Mouse (Mus musculus): ENCODE measurements around the gene Nifk. TPM values are rescaled to one million over a fixed set of nuclear protein-coding genes. Genes with fewer than 3 reads are reported as not detected.

Nifk gene
- 32.3 and 37.3 TPM in 2 replicates for polyA plus RNA-seq (2015; fragmentation: Nextera tagmentation; extraction: Ambion mirVana)

DNA sequence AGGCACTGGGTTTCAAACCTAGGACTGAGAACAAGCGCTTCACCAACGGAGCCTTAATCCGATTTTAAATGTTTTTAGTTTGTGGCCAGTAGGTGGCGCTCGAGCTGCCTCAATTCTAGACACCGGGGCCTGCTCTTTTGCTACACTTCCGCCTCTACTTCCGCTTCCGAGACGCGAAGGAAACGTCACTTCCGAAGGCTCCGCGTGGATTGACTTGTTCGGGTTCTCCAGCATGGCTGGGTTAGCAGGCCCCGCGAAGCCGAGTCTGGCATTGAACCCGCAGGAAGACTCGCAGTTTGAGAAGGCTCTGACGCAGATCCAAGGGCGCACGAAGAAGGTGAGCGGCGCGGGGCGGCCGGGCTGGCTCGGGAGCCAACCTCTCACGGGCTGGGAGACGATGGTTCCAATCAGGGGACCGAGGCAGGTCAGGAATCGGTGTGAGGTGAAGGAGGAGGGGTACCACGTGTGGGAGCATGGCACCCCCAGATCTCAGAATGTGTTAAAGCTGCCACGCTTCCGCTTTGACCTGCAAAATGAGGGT is at the start of gene Nifk:
Gene Nifk (plus strand): TSS at position 179 of the 541 bp plus-strand sequence.

DNA sequence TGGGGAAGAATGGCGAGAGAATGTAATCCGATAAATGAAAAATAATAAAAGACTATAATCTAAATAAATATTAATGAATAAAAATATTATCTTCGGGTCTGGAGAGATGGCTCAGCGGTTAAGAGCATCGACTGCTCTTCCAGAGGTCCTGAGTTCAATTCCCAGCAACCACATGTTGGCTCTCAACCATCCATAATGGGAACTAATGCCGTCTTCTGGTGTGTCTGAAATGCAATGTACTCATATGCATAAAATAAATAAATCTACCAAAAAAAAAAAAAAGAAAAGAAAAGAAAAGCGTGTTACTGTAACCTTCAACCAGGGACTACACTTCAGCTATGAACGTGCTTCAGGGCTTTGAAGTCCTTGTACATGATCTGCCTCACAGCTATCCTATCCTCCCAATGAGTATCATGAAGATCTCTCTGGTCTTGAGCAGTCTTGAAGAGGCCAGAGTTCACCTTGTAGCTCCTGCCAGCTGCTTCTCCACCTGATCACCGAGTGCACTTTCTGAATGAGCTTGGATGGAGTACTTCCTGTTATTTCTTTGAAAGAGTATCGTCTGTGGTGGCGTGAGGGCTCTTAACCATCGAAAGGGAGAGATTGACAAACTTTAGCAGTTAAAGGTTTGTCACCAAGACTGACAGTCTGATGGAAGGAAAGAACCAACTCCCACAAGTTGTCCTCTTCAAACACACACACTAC is 9.9 kb upstream of the Nifk start, which contains the start of gene Tsn:
Gene Tsn (minus strand): TSS at position 118 of the 705 bp plus-strand sequence.

Other genes with a start within 250 kb of the Nifk start
- gene Gm29106, start 145.3 kb upstream of the Nifk start, polyA plus RNA-seq (2015; fragmentation: Nextera tagmentation; extraction: Ambion mirVana): 0.07 TPM in 1 of 2 replicates, not detected in the other
- gene Tsn, start 10.1 kb upstream of the Nifk start, polyA plus RNA-seq (2015; fragmentation: Nextera tagmentation; extraction: Ambion mirVana): 145 and 156 TPM in 2 replicates
- gene Clasp1, start 67.2 kb downstream of the Nifk start, polyA plus RNA-seq (2015; fragmentation: Nextera tagmentation; extraction: Ambion mirVana): 26.4 and 28.5 TPM in 2 replicates